Mouse (Mus musculus) bone marrow, adult 2 months (tissue): ENCODE results near the gene Hoxa2. TPM values are rescaled to one million over a fixed set of nuclear protein-coding genes. Genes with fewer than 3 reads are reported as not detected.

Source experiments
- H3K27ac ChIP-seq: fragments of 200-500 bp; 2 replicates; pipeline ENCODE4 v1.5.1; 2012; ENCODE audit warnings: low read depth, mild to moderate bottlenecking, control low read depth, inconsistent platforms, low read length; ENCODE audit not compliant: control insufficient read depth, poor library complexity, insufficient read depth
- H3K4me1 ChIP-seq: fragments of 200-500 bp; 2 replicates; pipeline ENCODE4 v1.6.1; 2011; ENCODE audit warnings: low read length; ENCODE audit not compliant: control insufficient read depth, insufficient read depth
- H3K4me3 ChIP-seq: fragments of 200-500 bp; replicated peaks from 2 replicates; pipeline ENCODE3; 2011; ENCODE audit warnings: mild to moderate bottlenecking, low read depth, low read length, control low read depth; ENCODE audit not compliant: control insufficient read depth
- CTCF ChIP-seq: fragments of 200-500 bp; IDR thresholded peaks from 2 replicates; pipeline ENCODE4 v1.5.1; 2011; ENCODE audit warnings: low read length, control low read depth; ENCODE audit not compliant: control insufficient read depth, insufficient read depth
- POLR2A ChIP-seq: fragments of 200-500 bp; IDR thresholded peaks from 2 replicates; pipeline ENCODE4 v1.6.1; 2011; ENCODE audit warnings: low read depth, mild to moderate bottlenecking, control low read depth, low read length, borderline replicate concordance; ENCODE audit not compliant: control insufficient read depth
- WGBS: fragments of 180-500 bp; shearing (Covaris S2); methylation state at CpG from one replicate; pipeline ENCODE4 v1.1.7; 2018; 5-methylcytosine and 5-hydroxymethylcytosine counted together
- polyA plus RNA-seq: library from polyadenylated mRNA; stranded (reverse); fragments of >200 nt; gene quantifications from 2 replicates; pipeline ENCODE4 v1.2.4, GENCODE M21; 2011; ENCODE audit warnings: low replicate concordance; ENCODE audit not compliant: missing spikeins, insufficient read depth, insufficient read length

Gene Hoxa2
- polyA plus RNA-seq, 1 experiment, result 1.4 TPM

DNA sequence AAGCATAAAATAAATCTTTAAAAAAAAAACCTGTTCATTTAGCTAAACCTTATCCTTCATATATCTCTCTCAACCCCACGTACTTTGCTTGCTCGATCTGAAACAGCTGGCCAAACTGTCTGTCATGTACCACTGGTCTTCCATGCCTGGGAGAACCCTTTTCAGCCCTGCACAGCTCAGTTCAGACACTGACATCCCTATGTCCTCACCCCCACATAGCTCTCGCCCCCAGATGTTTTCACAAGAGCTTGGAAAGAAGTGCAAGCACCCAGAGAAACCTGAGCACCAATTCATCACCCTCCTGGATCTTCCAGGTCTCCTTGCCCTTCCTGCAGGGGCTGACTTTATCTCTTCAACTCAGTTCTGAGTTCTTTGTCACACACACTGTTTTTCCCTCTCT is 43.5 kb downstream of the Hoxa2 start:
- WGBS, result 71% methylated on average over 3 of the region's 3 CpGs
- TF ChIP-seq CTCF, result no peak
- no peak for TF ChIP-seq POLR2A
- H3K4me1 ChIP-seq, result no peaks in the 10 kb centered on the region
- no peak overlapping the region for H3K4me3 ChIP-seq
- H3K27ac ChIP-seq, result no peak overlapping the region

DNA sequence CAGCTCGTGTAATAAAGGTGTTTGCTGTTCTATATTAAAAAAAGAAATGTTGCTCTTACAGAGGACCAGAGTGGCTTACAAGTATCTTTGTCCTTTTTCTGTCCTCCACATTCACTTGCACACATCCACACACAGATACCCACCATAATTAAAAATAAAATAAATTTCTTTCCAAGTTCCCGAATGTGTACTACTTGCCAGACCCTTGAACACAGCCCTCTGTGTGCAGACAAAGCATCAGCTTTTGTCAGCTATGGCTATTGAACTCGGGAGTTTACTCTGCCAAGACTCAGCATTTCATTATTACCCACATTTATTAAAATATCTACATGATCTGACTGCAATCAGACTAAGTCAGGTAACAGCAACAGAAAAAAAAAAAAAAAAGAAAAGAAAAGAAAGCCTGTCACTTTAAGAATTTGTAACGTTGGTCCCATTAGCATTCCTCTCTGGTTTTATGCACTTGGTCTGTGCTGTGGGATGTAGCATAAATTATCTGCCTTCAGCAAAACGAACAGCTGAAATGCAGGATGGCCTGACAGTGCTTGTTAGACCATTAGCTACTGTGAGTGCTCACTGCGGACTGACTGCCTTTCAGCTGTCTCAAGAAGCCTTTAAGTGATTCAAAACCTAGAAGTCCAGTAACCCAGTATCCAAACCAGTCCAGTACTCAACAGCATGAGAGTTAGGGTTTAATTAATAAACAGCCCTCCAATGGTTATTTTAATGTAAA is 45.6 kb downstream of the Hoxa2 start:
- TF ChIP-seq POLR2A, result no peak
- no peak for TF ChIP-seq CTCF
- Histone ChIP-seq H3K4me3 (no peak overlapping the region), H3K4me1 (no peaks in the 10 kb centered on the region), H3K27ac (no peak overlapping the region)
- WGBS, result 49% methylated on average over 6 of the region's 6 CpGs

DNA sequence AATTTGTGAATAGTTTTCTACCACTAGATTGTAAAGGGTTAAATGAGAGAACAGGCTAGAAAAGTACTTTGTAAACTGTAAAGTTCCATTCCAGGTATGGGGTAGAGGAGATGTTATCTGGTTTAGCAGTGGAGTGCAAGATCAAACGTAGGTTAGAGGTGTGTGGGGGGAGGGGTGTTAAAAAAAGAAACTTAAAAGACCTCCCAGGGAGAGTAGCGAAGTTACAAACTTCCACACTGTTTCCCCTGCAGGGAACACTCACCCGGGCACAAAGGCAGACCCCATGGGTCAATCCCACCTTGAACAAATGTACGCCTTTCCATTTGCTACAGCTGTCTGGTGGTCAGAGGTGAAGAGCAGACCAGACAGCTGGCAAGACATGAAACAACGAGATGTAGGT is 48.7 kb downstream of the Hoxa2 start:
- Histone ChIP-seq H3K4me1 (no peaks in the 10 kb centered on the region), H3K27ac (no peak overlapping the region)
- no peak for TF ChIP-seq CTCF
- TF ChIP-seq POLR2A, result no peak

More for the DNA sequence above, 48.7 kb downstream of the Hoxa2 start:
- H3K4me3 ChIP-seq, result no peak overlapping the region
- 34% methylated on average over 5 of the region's 5 CpGs for WGBS

Other genes with a start within 250 kb of the Hoxa2 start
- gene Skap2, start 152.3 kb downstream of the Hoxa2 start, polyA plus RNA-seq, result 65.0 and 102 TPM in 2 replicates
- 0.97 TPM in 1 of 2 replicates, not detected in the other for gene Hoxa1, start 6.5 kb downstream of the Hoxa2 start, polyA plus RNA-seq
- not detected in 2 replicates for gene 5730596B20Rik, start 12.7 kb upstream of the Hoxa2 start, polyA plus RNA-seq
- gene Hoxa4, start 26.9 kb upstream of the Hoxa2 start, polyA plus RNA-seq, result 1.8 TPM in 1 of 2 replicates, not detected in the other
- gene Hoxa5, start 39.8 kb upstream of the Hoxa2 start, polyA plus RNA-seq, result 1.5 and 2.4 TPM in 2 replicates
- not detected in 2 replicates for gene Hoxa6, start 43.9 kb upstream of the Hoxa2 start, polyA plus RNA-seq
- 1.2 and 2.4 TPM in 2 replicates for gene Hoxa3, start 48.5 kb upstream of the Hoxa2 start, polyA plus RNA-seq
- gene Gm28308, start 48.5 kb upstream of the Hoxa2 start, polyA plus RNA-seq, result not detected in 2 replicates
- 1.4 and 2.8 TPM in 2 replicates for gene Hoxa7, start 57.0 kb upstream of the Hoxa2 start, polyA plus RNA-seq
- 2.2 and 3.8 TPM in 2 replicates for gene Hoxa9, start 66.3 kb upstream of the Hoxa2 start, polyA plus RNA-seq
- gene Hoxa10, start 76.0 kb upstream of the Hoxa2 start, polyA plus RNA-seq, result 0.93 and 1.6 TPM in 2 replicates
- gene Hoxa11, start 81.0 kb upstream of the Hoxa2 start, polyA plus RNA-seq, result 1.3 TPM in 1 of 2 replicates, not detected in the other
- gene Hoxa13, start 96.0 kb upstream of the Hoxa2 start, polyA plus RNA-seq, result not detected in 2 replicates
- gene Evx1, start 148.7 kb upstream of the Hoxa2 start, polyA plus RNA-seq, result not detected in 2 replicates